In genomic region chr17:36244031-36244430, GRCm38 (mm10) we compare ENCODE assay signal across 20 mouse cellular contexts. TPM values are rescaled to one million over a fixed set of nuclear protein-coding genes. Genes with fewer than 3 reads are reported as not detected.
"Had no signal": no experiment of that assay in that cellular context is flagged by ENCODE, and none has a peak within 500 bp of the region (broad histone marks: within the 10 kb centered on the region; RNA-seq: fewer than 3 reads in every experiment).

No protein-coding gene starts in this region.

- H3K9ac ChIP-seq: intestine, embryonic 15.5 days; limb, embryonic 12.5 days; liver, embryonic 13.5 days; liver, postnatal 0 days; lung, embryonic 15.5 days had no signal

- DNase-seq: kidney, adult 9 months; kidney, postnatal 10 days; kidney, postnatal 4 days; liver; liver, embryonic 13.5 days; liver, postnatal 0 days; lung, postnatal 36 days; midbrain, embryonic 14.5 days; right cerebral cortex, postnatal 25 days had no signal

- H3K27ac ChIP-seq: intestine, embryonic 15.5 days; limb, embryonic 12.5 days; liver, embryonic 13.5 days; lung, embryonic 15.5 days had no signal

- ATAC-seq: intestine, embryonic 15.5 days; liver, postnatal 0 days had no signal

- H3K4me1 ChIP-seq: liver, embryonic 13.5 days had no signal

- H3K4me3 ChIP-seq: intestine, embryonic 15.5 days; limb, embryonic 12.5 days; liver, embryonic 13.5 days; lung, embryonic 15.5 days had no signal

- H3K4me2 ChIP-seq: intestine, embryonic 15.5 days; limb, embryonic 12.5 days; liver, embryonic 13.5 days; lung, embryonic 15.5 days had no signal

- H3K36me3 ChIP-seq: intestine, embryonic 15.5 days; limb, embryonic 12.5 days; liver, embryonic 13.5 days; lung, embryonic 15.5 days had no signal

- H3K9me3 ChIP-seq: intestine, embryonic 15.5 days; limb, embryonic 12.5 days; liver, embryonic 13.5 days; lung, embryonic 15.5 days had no signal

RNA-seq across cellular contexts. Expression of gene H2-M10.2, which starts 42.3 kb away (rescaled TPM):
- total RNA-seq: layer of hippocampus, adult 8-10 months; layer of hippocampus, postnatal 25 days; left cerebral cortex, adult 8-10 months; left cerebral cortex, postnatal 25 days; megakaryocyte progenitor cell, adult 5-6 weeks had no signal
- polyA plus RNA-seq: intestine, embryonic 15.5 days; limb, embryonic 12.5 days; liver, embryonic 13.5 days; liver, postnatal 0 days; small intestine, adult 2 months; stomach, embryonic 16.5 days had no signal

RNA-seq across cellular contexts. Expression of gene H2-T3, which starts 53.9 kb away (rescaled TPM):
- total RNA-seq: layer of hippocampus, adult 8-10 months; layer of hippocampus, postnatal 25 days; left cerebral cortex, adult 8-10 months; left cerebral cortex, postnatal 25 days; megakaryocyte progenitor cell, adult 5-6 weeks had no signal
- polyA plus RNA-seq: limb, embryonic 12.5 days; liver, embryonic 13.5 days; liver, postnatal 0 days; midbrain, embryonic 14.5 days; neural tube, embryonic 14.5 days had no signal
